Mouse (Mus musculus) myocyte (in vitro differentiated cells): ENCODE measurements around the gene Itprid2.

Experiments
- MAX ChIP-seq: IDR thresholded peaks from one replicate; pipeline ENCODE4 v1.6.1; 2011; ENCODE audit warnings: low read depth, mild to moderate bottlenecking, control low read depth
- POLR2A ChIP-seq: IDR thresholded peaks from one replicate; pipeline ENCODE4 v1.6.1; 2011; ENCODE audit warnings: low read depth, mild to moderate bottlenecking, control low read depth, moderate library complexity; ENCODE audit not compliant: insufficient read length
- TCF12 ChIP-seq: IDR thresholded peaks from one replicate; pipeline ENCODE4 v1.6.1; 2011; ENCODE audit warnings: mild to moderate bottlenecking, control low read depth; ENCODE audit not compliant: poor library complexity, insufficient read depth, severe bottlenecking

GRCm38 (mm10) chr2:79651701-79652100 lies 16.5 kb downstream of the Itprid2 start:
- TF ChIP-seq MAX (no peak), TCF12 (no peak), POLR2A (no peak)
